Mouse (Mus musculus): ENCODE data around the gene Tiam2.

DNA sequence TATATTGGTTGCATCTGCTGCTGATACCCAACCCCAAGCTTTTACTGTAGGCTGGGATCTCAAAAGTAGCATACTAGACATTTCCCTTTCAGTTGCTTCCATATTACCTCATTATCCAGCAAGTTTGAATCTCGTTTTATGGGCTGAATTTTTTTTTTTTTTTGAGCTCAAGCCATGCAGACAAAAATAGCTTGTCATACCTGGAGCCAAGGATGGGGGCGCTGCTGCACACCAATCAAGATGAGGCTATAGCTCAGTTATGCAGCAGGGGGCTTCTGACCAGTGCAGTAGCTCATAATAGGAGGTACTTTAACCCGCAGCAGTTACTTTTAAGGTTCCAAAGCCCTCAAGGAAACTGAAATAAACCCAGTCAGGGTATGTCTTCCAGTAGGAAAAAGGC lies 171.7 kb downstream of the Tiam2 start:
- no peak for TF ChIP-seq POLR2A (IDR thresholded peaks at IDR 0.05; ENCODE audit: low read depth, low read length)
- peak; percentile 21; the same call in 1 of the 2 replicates for TF ChIP-seq CTCF (IDR thresholded peaks at IDR 0.05; ENCODE audit: borderline replicate concordance, insufficient read depth, low read length)

Measured in embryonic fibroblast, embryonic 13.5 days (primary cell).